Mouse (Mus musculus): ENCODE results near the gene Ccdc86. TPM values are rescaled to one million over a fixed set of nuclear protein-coding genes. Genes with fewer than 3 reads are reported as not detected.

The Ccdc86 gene
- polyA plus RNA-seq, 1 experiment, result 6.2 TPM

DNA sequence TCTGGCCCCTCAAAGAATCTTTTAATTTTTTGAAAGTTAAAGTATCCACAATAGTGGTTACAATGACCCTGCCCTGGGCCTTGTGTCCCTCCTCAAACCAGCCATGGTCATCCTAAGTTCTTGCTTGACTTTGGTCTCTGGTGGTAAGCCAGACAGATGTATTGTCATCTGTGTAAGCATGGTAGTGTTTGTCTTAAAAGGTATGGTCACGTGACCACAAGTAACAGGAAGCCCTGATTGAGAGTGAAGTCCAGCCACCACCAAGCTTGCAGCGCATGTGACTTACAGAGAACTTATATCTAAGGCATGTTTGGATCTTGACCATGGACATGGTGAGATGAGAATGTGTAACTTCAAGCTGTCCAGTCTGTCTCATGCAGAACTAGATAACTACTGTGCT lies 26.1 kb upstream of the Ccdc86 start:
- TF ChIP-seq POLR2A (IDR thresholded peaks at IDR 0.05; ENCODE audit: borderline replicate concordance, extremely low read depth, insufficient read depth, insufficient read length, poor library complexity, severe bottlenecking) (no peak), CTCF (IDR thresholded peaks at IDR 0.05; ENCODE audit: borderline replicate concordance, extremely low read depth, insufficient read depth, insufficient read length) (no peak)
- DNase-seq (ENCODE audit: low read depth), result no peak

DNA sequence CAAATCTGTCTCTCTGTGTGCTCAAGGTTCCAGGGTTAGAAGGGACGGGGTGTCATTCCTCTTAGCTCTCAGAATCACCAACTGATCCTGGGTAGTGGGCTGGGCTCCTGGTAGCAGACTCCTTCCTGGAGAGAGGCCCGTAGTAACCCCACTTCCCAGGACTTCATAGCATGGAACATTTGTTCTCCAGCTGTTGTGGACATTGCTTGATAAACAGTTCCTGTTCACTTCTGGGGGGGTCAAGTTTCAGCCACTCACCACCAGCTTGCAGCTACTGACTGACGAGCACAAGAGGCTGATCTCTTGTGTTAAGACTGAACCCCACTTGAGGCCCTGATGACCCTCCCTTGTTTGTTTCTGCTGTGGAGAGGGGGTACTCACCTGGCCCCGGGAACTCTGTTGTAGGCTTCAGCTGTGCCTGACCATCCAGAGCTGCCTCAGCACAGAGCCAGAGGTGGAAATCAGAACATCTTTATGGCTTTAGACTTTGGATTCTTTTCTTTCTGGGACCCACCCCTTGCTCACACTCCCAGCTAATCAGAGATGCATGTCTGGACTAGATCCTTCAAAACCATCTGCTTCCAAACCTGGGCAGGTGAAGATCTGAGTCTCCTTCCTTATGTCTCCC lies 25.3 kb upstream of the Ccdc86 start, which contains the start of gene Ms4a10:
Ms4a10 (minus strand) TSS at position 433 of the 628 bp plus-strand sequence.
- no peak for TF ChIP-seq POLR2A (IDR thresholded peaks at IDR 0.05; ENCODE audit: borderline replicate concordance, extremely low read depth, insufficient read depth, insufficient read length, poor library complexity, severe bottlenecking)
- TF ChIP-seq CTCF (IDR thresholded peaks at IDR 0.05; ENCODE audit: borderline replicate concordance, extremely low read depth, insufficient read depth, insufficient read length), result no peak
- no peak for DNase-seq (ENCODE audit: low read depth)

DNA sequence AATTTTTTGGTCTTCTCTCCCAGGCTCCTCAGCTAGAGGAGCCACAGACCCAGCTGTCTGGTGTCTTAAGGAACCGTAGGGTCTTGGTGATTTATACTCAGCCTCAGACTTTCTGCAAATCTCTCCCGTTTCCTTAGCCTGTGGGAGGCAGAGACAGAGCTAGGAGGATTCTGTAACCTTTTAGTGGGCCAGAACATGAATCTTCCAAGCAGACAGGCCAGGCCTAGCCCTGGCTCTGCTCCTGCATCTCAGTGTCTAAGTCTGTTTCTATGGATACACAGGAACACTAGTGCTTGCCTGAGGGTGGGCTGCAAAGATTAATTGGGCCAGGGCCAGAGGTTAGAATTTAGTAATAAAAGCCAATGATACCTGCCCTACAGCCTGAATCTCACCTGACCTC lies 24.1 kb upstream of the Ccdc86 start:
- DNase-seq (ENCODE audit: low read depth), result no peak

DNA sequence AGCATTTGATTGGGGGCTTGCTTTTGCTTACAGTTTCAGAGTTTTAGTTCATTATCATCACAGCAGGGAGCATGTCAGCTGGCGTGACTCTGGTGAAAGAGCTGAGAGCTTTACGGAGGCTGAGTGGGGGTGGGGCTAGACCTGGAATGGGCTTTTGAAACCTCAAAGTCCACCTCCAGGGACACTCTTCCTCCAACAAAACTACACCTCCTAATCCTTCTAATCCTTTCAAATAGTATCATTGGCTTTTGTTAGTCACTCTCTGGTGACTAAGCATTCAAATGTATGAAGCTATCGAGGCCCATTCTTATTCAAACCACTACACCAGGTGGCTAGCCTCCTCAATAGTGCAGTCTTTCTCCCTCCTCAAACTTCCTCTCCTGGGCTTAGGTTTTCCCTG lies 23.6 kb upstream of the Ccdc86 start:
- TF ChIP-seq CTCF (IDR thresholded peaks at IDR 0.05; ENCODE audit: borderline replicate concordance, extremely low read depth, insufficient read depth, insufficient read length), result no peak
- no peak for TF ChIP-seq POLR2A (IDR thresholded peaks at IDR 0.05; ENCODE audit: borderline replicate concordance, extremely low read depth, insufficient read depth, insufficient read length, poor library complexity, severe bottlenecking)
- DNase-seq (ENCODE audit: low read depth), result no peak

More for the DNA sequence above, 24.1 kb upstream of the Ccdc86 start:
- no peak for TF ChIP-seq POLR2A (IDR thresholded peaks at IDR 0.05; ENCODE audit: borderline replicate concordance, extremely low read depth, insufficient read depth, insufficient read length, poor library complexity, severe bottlenecking)
- TF ChIP-seq CTCF (IDR thresholded peaks at IDR 0.05; ENCODE audit: borderline replicate concordance, extremely low read depth, insufficient read depth, insufficient read length), result no peak

DNA sequence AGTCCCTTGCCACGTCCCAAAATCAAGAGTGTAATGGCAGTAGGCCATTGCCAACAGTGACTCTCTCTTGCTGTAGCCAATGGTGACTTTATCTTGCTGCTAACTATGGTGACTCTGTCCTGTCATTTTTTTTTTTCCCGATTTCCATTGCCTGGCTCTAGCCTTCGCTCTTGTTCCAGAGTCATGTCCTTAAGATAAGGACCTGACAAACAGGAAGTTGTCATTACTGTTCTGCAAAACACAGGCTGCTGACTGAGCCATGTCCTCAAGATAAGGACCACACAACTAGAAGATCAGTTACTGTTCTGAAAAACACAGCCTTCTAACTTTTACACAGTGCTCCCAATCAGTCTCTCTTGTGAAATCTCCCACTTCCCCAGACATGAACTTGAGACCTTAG lies 21.4 kb upstream of the Ccdc86 start:
- DNase-seq (ENCODE audit: low read depth), result no peak
- no peak for TF ChIP-seq POLR2A (IDR thresholded peaks at IDR 0.05; ENCODE audit: borderline replicate concordance, extremely low read depth, insufficient read depth, insufficient read length, poor library complexity, severe bottlenecking)
- no peak for TF ChIP-seq CTCF (IDR thresholded peaks at IDR 0.05; ENCODE audit: borderline replicate concordance, extremely low read depth, insufficient read depth, insufficient read length)

DNA sequence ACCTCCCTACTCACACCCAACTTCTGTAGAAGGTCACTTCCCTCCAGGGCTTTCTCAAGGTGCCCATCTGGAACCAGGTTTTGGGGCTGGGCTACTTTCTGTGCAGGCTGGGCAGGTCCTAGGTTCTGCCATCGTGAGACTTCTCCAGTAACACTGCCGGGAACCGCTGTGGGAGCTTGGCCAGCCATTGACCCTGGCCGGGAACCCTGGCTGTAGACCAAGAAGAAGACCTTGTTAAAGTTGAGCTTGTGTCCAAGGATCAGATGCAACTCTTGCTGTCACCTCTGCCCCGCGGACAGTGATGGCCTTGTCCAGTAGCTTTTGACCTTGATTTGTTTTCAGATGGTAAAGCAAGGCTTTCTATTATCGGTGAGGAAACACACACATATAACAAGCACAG lies 19.5 kb upstream of the Ccdc86 start:
- DNase-seq (ENCODE audit: low read depth), result no peak
- no peak for TF ChIP-seq POLR2A (IDR thresholded peaks at IDR 0.05; ENCODE audit: borderline replicate concordance, extremely low read depth, insufficient read depth, insufficient read length, poor library complexity, severe bottlenecking)
- TF ChIP-seq CTCF (IDR thresholded peaks at IDR 0.05; ENCODE audit: borderline replicate concordance, extremely low read depth, insufficient read depth, insufficient read length), result no peak

DNA sequence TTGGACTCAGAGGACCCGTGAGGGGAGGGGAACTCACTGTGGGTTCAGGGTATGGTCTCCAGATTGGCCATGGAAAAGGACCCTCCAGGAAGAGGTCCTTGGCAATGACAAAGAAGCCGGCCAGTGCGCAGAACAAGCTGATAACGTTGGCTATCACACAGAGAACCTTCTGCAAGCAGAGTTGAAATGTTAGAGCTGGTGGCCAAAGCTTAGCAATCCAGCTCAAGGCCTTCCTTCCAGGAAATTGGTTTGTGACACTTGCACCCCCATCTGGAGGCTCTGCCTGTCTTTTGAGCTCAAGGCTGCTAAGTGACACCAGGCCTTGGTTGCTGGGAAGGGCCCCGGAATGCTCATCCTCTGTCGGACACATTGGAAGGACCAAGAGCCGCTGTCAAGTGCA lies 16.7 kb upstream of the Ccdc86 start:
- no peak for TF ChIP-seq CTCF (IDR thresholded peaks at IDR 0.05; ENCODE audit: borderline replicate concordance, extremely low read depth, insufficient read depth, insufficient read length)
- no peak for TF ChIP-seq POLR2A (IDR thresholded peaks at IDR 0.05; ENCODE audit: borderline replicate concordance, extremely low read depth, insufficient read depth, insufficient read length, poor library complexity, severe bottlenecking)
- DNase-seq (ENCODE audit: low read depth), result no peak

DNA sequence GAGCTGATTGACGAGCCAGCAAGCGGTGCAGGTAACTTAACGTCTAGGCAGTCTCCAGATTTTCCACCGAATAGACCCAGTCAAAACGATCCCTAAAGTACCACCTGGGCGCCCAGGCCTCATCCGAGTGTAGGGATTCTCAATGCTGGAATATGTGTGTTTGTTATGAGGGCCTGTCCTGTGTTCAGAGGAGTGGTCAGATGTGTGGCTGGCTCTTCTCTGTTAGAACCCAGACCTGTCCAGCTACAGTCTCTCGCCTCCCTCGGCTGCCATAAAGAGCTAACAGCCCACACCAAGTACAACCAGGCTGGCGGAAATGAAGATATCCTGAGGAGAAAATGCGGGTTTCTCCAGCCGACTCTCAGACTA lies 10.9 kb upstream of the Ccdc86 start:
- TF ChIP-seq POLR2A (IDR thresholded peaks at IDR 0.05; ENCODE audit: borderline replicate concordance, extremely low read depth, insufficient read depth, insufficient read length, poor library complexity, severe bottlenecking) (no peak), CTCF (IDR thresholded peaks at IDR 0.05; ENCODE audit: borderline replicate concordance, extremely low read depth, insufficient read depth, insufficient read length) (no peak)
- DNase-seq (ENCODE audit: low read depth), result no peak

DNA sequence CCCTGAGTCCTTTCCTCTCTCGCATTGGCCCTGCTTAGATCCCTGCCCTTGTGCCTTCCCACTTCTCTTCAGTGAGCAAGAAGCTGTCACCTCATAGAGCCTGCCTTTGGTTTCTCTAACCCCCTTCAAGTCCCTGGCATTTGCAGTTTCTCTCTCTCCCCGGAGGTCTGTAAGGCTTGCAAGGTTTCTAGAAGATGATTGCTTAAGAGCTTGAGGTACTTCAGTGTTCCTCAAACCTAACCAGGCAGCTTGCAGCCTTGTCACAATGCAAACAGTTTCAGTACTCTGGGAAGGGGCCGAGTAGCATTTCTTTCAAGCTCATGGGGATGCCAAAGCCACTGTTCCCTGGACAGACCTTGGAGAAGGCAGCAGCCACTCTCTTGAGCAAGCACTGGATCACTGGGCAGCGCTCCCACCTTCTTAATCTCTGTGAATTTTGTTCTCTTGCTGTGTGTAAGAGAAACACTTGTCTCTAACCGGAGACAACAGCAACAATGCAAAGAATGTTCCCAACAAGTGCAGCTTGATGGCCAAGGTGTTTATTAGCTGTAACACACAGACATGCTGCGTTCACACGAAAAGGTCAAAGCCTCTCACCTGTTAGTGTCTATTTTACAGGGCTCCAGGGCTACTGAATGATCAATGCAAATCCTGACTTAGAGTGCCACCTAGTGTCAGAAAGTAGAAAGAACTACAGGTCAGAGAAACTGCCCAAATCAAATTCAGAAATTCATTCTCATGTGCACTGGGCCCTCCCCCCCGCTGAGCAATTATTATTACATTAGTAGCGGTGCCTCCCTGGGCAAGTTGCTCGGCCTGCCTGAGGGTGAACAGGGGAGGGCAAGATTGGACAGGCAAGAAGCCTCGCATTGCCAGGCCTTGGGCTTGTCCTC lies 10.3 kb upstream of the Ccdc86 start:
- DNase-seq (ENCODE audit: low read depth), result peak; percentile 84
- TF ChIP-seq CTCF (IDR thresholded peaks at IDR 0.05; ENCODE audit: borderline replicate concordance, extremely low read depth, insufficient read depth, insufficient read length) (peak; percentile 62; the same call in 1 of the 2 replicates), POLR2A (IDR thresholded peaks at IDR 0.05; ENCODE audit: borderline replicate concordance, extremely low read depth, insufficient read depth, insufficient read length, poor library complexity, severe bottlenecking) (no peak)

DNA sequence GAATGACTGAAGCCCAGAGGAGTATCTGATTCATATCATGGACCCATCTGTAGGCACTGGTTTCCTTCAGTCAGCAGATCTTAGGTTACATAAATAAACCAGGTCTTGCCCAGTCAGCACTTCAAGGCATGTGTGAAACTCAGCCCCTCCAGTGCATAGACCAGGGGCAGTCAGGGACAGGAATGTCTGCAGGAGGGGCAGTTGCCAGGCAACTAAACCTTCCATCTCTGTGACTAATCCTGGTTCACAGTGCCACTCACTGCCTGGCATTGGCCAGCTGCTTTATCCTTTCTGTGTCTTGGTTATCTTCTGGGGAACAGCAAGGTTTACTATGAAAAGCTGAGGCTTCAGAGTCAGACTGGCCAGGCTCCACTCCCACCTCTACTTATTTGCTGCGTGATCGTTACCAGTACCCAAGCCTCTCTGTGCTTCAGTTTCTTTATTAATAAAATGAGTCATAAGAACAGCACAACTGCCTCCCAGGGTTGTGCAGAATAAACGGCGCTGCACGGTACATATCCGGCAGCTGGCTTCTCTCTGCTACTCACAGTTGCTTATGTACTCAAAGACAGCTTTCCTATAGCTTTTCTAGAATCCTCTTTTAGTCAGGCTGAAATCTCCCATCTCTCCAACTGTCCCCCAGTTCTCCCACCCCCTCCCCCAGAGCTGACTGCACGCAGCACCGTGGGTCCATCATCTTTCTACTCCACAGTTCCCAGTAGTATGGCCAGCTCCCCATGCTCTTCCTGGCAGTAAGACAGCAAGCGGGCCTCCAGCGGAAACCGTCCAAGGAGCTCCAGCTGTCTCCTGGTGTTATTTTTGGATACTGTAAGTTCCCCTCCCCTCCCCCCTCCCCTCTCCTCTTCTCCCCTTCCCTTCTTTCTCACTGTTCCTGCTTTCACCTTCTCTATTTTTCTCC lies 3.2 kb upstream of the Ccdc86 start:
- DNase-seq (ENCODE audit: low read depth), result peak; percentile 65
- TF ChIP-seq CTCF (IDR thresholded peaks at IDR 0.05; ENCODE audit: borderline replicate concordance, extremely low read depth, insufficient read depth, insufficient read length) (no peak), POLR2A (IDR thresholded peaks at IDR 0.05; ENCODE audit: borderline replicate concordance, extremely low read depth, insufficient read depth, insufficient read length, poor library complexity, severe bottlenecking) (no peak)

DNA sequence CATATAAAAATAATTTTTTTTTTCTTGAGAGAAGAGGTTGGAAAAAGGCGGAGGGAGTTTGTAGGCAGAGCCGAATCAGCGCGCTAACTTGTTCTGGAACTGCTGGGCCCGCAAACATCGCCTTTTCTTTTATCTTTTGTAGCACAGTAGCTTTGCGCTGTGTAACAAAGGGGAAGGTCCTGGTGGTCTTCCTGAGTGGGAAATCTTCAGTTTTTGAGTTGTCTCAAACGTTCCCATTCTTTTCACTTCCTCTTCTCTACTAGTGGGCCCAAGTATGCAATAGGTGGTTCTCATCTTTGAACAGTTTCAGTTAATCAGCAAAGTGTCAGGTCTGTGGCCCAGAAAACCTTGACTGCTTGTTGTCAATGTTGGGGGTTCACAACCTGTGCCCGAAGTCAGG lies 492 bp upstream of the Ccdc86 start:
- no peak for DNase-seq (ENCODE audit: low read depth)
- TF ChIP-seq CTCF (IDR thresholded peaks at IDR 0.05; ENCODE audit: borderline replicate concordance, extremely low read depth, insufficient read depth, insufficient read length), result no peak
- TF ChIP-seq POLR2A (IDR thresholded peaks at IDR 0.05; ENCODE audit: borderline replicate concordance, extremely low read depth, insufficient read depth, insufficient read length, poor library complexity, severe bottlenecking), result no peak

All from brain, embryonic 14.5 days (tissue).